Mouse (Mus musculus) mouse embryonic stem cell (cell line): ENCODE results near the gene Olig3.

Experiments used
- in situ Hi-C, 2 experiments: fragments of 300-500 bp; cut with MboI; formaldehyde crosslinking; loops; 1 replicate in 1 of 2; 3 replicates in 1 of 2; pipeline ENCODE4 v1.14.3; 2019 to 2020; ENCODE audit warnings: low sequenced_read_pairs in 2 of 2, low pct_unique_long_range_greater_than_20kb in 1 of 2, mixed read lengths in 1 of 2; ENCODE audit not compliant: unreplicated experiment in 1 of 2

Gene Olig3

DNA sequence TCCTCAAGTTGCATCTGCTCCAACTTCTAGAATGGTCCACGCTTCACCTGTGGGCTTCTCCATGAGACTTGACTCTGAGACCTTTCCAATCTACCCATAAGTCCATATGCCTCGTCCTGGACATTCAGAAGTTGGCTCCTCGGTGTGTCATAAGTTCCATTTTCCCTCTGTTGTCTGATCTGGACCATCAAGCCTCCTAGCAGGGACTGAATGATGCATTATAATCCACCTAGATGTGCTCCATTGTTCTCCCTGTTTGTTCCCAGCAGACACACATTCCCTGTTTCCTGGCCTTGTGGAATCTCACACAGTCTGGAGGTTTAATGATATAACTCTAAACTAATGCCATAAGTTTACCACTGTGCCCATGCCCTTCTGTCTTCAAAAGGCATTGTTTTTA is 50.8 kb downstream of the Olig3 start:
- in situ Hi-C loops = no loop called here
